Mouse (Mus musculus) forebrain, postnatal 0 days (tissue): ENCODE measurements around the gene Cog8. TPM values are rescaled to one million over a fixed set of nuclear protein-coding genes. Genes with fewer than 3 reads are reported as not detected.
A peak's percentile ranks its signal among the peaks of the same experiment; 100 is the strongest.
"Not testable (repeated sequence)": the region's sequence is repeated elsewhere in the genome, so short reads cannot be mapped to it uniquely, and the experiment has no call there.

ENCODE experiments used
- ATAC-seq: fragments of 200-750 bp; cut with Nextera tagmentation; 2 replicates; pipeline ENCODE4 v1.8.0; 2017; ENCODE audit warnings: mild to moderate bottlenecking, moderate library complexity
- DNase-seq: peaks from one replicate; pipeline ENCODE4 v3.0.0-alpha.2; 2015
- H3K27ac ChIP-seq: fragments of 300-500 bp; sonication (generic); 2 replicates; pipeline ENCODE4 v1.5.1; 2014; ENCODE audit warnings: low read depth, mild to moderate bottlenecking, antibody characterized with exemption, low read length, moderate library complexity, mixed read lengths
- H3K27me3 ChIP-seq: fragments of 300-500 bp; sonication (generic); 2 replicates; pipeline ENCODE4 v1.6.1; 2014; ENCODE audit warnings: mild to moderate bottlenecking, low read length, mixed read lengths; ENCODE audit not compliant: insufficient read depth
- H3K36me3 ChIP-seq: fragments of 300-500 bp; sonication (generic); 2 replicates; pipeline ENCODE4 v1.6.1; 2014; ENCODE audit warnings: mild to moderate bottlenecking, moderate library complexity; ENCODE audit not compliant: insufficient read depth
- H3K4me1 ChIP-seq: fragments of 300-500 bp; sonication (generic); 2 replicates; pipeline ENCODE4 v1.6.1; 2014; ENCODE audit warnings: antibody characterized with exemption; ENCODE audit not compliant: insufficient read depth
- H3K4me2 ChIP-seq: fragments of 300-500 bp; sonication (generic); 2 replicates; pipeline ENCODE4 v1.6.1; 2014; ENCODE audit warnings: low read depth, mild to moderate bottlenecking, moderate library complexity
- H3K4me3 ChIP-seq: fragments of 300-500 bp; sonication (generic); 2 replicates; pipeline ENCODE4 v1.5.1; 2014; ENCODE audit warnings: low read depth, low read length, mixed read lengths
- H3K9ac ChIP-seq: fragments of 300-500 bp; sonication (generic); 2 replicates; pipeline ENCODE4 v1.6.1; 2014; ENCODE audit warnings: mild to moderate bottlenecking
- H3K9me3 ChIP-seq: fragments of 300-500 bp; sonication (generic); 2 replicates; pipeline ENCODE4 v1.6.1; 2016; ENCODE audit warnings: low read length
- CTCF ChIP-seq: sonication (generic); IDR thresholded peaks from 2 replicates; pipeline ENCODE4 v1.5.1; 2016; ENCODE audit warnings: antibody characterized with exemption, control low read depth, low read depth
- WGBS: fragments of 180-500 bp; shearing (Covaris S2); extraction: QIAGEN DNeasy Blood & Tissue Kit; methylation state at CpG from one replicate; pipeline ENCODE4 v1.1.7; 2014; 5-methylcytosine and 5-hydroxymethylcytosine counted together
- polyA plus RNA-seq: library from polyadenylated mRNA; unstranded; fragments of >200 nt; fragmentation: Nextera tagmentation; extraction: Ambion mirVana; gene quantifications from 2 replicates; pipeline ENCODE4 v1.2.1, GENCODE M21; 2015
- total RNA-seq: library from RNA; depleted of rRNA; stranded (reverse); fragments of >200 nt; gene quantifications from 2 replicates; pipeline ENCODE4 v1.2.3, GENCODE M21; 2014

The Cog8 gene
- total and polyA plus RNA-seq, 2 experiments from 2014 or later, result 33.2 to 61.3 TPM

DNA sequence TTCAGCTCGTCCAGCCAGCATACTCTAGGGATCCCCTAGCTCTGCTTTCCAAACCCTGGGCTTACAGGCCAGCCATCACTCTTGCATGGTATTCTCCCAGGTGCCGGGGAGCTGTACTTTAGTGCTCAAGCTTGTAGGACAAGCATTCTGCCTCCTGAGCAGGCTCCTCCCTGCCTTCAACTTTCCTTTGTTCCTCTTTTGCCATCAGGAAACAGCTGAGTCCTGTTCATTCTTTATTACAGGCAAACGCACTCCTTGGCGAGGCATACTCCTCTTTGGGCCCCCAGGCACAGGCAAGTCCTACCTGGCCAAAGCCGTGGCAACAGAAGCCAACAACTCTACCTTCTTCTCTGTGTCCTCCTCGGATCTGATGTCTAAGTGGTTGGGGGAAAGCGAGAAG, 15.9 kb downstream of the Cog8 start:
- no peaks in the 10 kb centered on the region for H3K9me3 ChIP-seq
- ATAC-seq (no peak), DNase-seq (no peak)
- no peaks in the 10 kb centered on the region for H3K27me3 ChIP-seq
- no peak overlapping the region for H3K9ac ChIP-seq
- no peak overlapping the region for H3K4me2 ChIP-seq
- TF ChIP-seq CTCF, result no peak
- no peak overlapping the region for H3K27ac ChIP-seq
- WGBS, result 83% methylated on average over 7 of the region's 7 CpGs
- H3K4me3 ChIP-seq, result no peak overlapping the region
- peaks cover 85% of the 10 kb centered on the region for H3K36me3 ChIP-seq
- no peaks in the 10 kb centered on the region for H3K4me1 ChIP-seq

DNA sequence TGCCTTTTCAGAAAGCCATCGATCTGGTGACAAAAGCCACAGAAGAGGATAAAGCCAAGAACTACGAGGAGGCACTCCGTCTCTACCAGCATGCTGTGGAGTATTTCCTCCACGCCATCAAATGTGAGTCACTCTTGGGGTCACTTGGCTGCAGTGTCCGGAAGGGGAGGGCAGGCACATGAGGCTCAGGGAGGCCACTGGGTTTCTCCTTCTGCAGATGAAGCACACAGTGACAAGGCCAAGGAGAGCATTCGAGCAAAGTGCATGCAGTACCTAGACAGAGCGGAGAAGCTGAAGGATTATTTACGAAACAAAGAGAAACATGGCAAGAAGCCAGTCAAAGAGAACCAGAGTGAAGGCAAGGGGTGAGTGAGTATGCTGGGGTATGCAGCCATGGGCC, 19.9 kb downstream of the Cog8 start:
- H3K27me3 ChIP-seq, result no peaks in the 10 kb centered on the region
- DNase-seq (no peak), ATAC-seq (no peak)
- H3K4me3 ChIP-seq, result no peak overlapping the region
- no peaks in the 10 kb centered on the region for H3K9me3 ChIP-seq
- H3K4me1 ChIP-seq, result peaks cover 12% of the 10 kb centered on the region
- 82% methylated on average over 8 of the region's 8 CpGs for WGBS
- H3K27ac ChIP-seq, result no peak overlapping the region
- TF ChIP-seq CTCF, result no peak
- no peak overlapping the region for H3K4me2 ChIP-seq
- H3K9ac ChIP-seq, result no peak overlapping the region
- H3K36me3 ChIP-seq, result peaks cover 45% of the 10 kb centered on the region

DNA sequence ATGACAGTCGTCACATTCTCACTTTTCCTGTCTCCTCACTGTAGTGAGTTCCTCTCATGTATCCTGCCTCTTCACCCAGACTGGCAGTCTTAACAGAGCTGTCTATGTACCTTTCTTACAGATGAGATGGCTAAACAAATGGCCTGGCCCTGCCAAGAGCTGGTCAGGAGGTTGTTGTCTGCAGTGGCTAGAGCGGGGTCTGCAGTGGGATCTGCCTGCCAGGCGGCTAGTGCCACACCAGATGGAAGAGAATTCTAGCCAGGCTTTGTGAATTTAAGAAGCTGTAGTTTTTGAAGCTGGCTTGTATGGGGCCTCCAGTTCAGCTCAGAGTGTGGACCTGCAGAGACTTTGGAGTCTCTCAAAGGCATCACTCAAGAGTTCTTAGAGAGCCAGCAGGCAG, 20.8 kb downstream of the Cog8 start:
- no peak for TF ChIP-seq CTCF
- H3K4me3 ChIP-seq, result no peak overlapping the region
- DNase-seq (no peak), ATAC-seq (no peak)
- WGBS, result 76% methylated on average over 3 of the region's 3 CpGs
- H3K36me3 ChIP-seq, result peaks cover 35% of the 10 kb centered on the region
- H3K27me3 ChIP-seq, result no peaks in the 10 kb centered on the region
- no peak overlapping the region for H3K4me2 ChIP-seq
- H3K4me1 ChIP-seq, result peaks cover 12% of the 10 kb centered on the region
- H3K27ac ChIP-seq, result no peak overlapping the region
- no peaks in the 10 kb centered on the region for H3K9me3 ChIP-seq
- no peak overlapping the region for H3K9ac ChIP-seq

DNA sequence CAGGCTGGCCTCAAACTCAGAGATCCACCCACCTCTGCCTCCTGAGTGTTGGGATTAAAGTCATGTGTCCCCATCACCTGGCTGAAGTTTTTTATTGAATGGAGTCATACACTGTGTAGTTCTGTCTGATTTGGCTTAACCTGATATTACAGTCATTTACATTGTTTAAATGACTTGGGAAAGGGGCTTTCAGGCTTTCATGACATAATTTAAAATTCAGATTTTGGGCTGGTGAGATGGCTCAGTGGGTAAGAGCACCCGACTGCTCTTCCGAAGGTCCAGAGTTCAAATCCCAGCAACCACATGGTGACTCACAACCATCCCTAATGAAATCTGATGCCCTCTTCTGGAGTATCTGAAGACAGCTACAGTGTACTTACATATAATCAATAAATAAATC, 22.9 kb downstream of the Cog8 start:
- not testable (repeated sequence) for DNase-seq
- 87% methylated on average over 2 of the region's 2 CpGs for WGBS

DNA sequence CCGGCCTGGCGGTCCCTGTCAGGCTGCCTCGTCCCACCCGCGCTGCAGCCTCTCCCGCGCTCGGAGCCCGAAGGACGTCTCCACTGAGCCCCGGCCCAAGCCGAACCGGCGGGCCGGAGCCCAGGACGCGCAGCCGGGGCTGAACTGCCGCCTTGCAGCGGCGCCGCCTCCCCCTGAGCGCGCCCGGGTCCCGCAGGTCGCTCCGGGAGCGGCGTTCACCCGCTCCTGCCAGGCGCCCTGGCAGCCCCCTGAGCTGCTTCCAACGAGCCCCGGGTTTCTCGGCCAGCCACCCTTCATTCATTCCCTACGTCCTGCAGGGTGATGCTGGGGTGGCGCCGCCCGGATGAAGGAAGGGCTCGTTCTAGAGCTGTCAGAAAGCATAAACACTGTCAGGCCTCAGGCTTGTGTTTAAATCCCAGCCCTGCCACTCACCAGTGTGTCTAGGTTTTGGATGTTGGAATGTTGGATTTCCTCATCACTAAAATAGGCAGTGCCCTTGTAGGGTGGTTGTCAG, 24.9 kb downstream of the Cog8 start:
- no peak for TF ChIP-seq CTCF
- Histone ChIP-seq H3K4me1 (peaks cover 12% of the 10 kb centered on the region), H3K4me3 (peak overlapping the region; percentile 98), H3K4me2 (peak overlapping the region; percentile 74), H3K36me3 (peaks cover 8% of the 10 kb centered on the region; the same call in 1 of the 2 replicates), H3K9ac (peak overlapping the region; percentile 97), H3K27ac (peak overlapping the region; percentile 83), H3K9me3 (no peaks in the 10 kb centered on the region), H3K27me3 (no peaks in the 10 kb centered on the region)
- DNase-seq (no peak), ATAC-seq (peak; percentile 50)
- WGBS, result 1% methylated on average over 38 of the region's 40 CpGs

More for the DNA sequence above, 22.9 kb downstream of the Cog8 start:
- not testable (repeated sequence) for H3K9ac ChIP-seq, H3K4me3 ChIP-seq, ATAC-seq, H3K4me2 ChIP-seq, H3K9me3 ChIP-seq, H3K27me3 ChIP-seq, H3K27ac ChIP-seq
- peaks cover 12% of the 10 kb centered on the region for H3K4me1 ChIP-seq
- H3K36me3 ChIP-seq, result peaks cover 16% of the 10 kb centered on the region

DNA sequence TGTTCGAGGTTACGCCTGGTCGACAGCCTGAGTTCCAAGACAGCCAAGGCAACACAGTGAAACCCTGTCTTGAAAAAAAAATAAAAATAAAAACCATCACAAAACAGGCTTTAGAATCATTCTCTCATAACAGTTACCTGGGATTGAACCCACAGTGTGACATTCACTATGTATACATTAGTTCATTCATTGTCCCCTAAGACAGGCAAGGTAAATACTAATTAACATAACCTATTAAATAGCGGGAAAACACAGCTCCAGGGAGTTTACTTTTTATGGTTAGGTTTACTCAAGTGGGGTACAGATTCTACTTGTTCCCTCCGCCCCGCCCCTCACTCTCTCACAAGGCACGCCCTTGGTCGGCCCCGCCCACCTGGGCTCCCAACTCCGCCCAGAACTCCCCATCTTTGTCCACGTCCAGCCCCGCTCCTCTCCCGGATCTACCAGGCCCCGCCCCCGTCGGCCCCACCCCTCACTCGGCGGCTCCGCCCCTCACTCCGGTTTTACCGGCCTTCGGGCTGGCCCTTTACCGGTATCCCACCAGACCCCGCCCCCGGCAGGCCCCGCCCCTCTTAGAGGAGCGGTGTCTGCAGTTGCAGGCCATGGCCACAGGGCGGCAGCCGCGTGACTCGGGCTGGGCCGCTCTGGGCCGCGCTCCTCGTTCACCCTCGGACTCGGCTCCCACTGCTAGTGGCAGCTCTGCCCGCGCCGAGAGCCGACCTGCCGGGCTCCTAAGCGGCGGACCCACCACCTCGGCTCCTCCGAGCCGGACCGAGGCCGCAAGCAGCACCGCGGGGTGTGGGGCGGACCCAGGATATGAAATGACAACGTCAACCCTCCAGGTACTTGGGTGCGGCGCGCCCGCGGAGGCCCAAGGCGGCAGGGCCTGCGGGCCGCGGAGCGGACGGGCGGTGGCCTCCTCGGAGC, 25.6 kb downstream of the Cog8 start, which contains the start of gene Vps4a:
TSS of gene Vps4a (plus strand) at position 573 of the 927 bp plus-strand sequence.
- peak; percentile 90 for TF ChIP-seq CTCF
- ATAC-seq (peak; percentile 98), DNase-seq (peak; percentile 96)
- Histone ChIP-seq H3K9me3 (no peaks in the 10 kb centered on the region), H3K4me3 (peak within 1 kb of the TSS; percentile 98), H3K4me1 (peaks cover 12% of the 10 kb centered on the region), H3K9ac (peak within 1 kb of the TSS; percentile 97), H3K27me3 (no peaks in the 10 kb centered on the region), H3K4me2 (peak within 1 kb of the TSS; percentile 74), H3K27ac (peak within 1 kb of the TSS; percentile 83), H3K36me3 (peaks cover under 1% of the 10 kb centered on the region; the same call in 1 of the 2 replicates)
- WGBS, result 5% methylated on average over 58 of the region's 66 CpGs

DNA sequence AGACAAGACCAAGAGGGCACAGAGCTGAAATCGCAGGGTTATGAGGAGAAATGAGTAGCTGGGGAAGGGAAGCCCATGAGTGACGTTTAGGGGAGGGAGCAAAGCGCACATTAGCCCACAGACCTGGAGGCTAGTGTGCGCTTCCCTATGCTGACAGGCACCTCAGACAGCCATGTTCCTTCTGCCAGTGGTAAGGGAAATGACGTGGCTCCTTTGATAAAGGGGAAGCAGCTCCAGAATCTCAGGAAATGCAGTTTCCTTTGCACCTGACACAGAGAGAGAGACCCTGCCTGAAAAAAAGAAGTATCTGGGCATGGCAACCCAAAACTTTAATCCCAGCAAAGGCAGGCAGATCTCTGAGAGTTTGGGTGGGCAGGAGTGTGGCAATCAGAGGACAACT, 26.4 kb downstream of the Cog8 start:
- Histone ChIP-seq H3K9ac (no peak overlapping the region), H3K4me3 (no peak overlapping the region), H3K27me3 (no peaks in the 10 kb centered on the region), H3K27ac (no peak overlapping the region), H3K9me3 (no peaks in the 10 kb centered on the region), H3K4me2 (no peak overlapping the region), H3K36me3 (no peaks in the 10 kb centered on the region), H3K4me1 (peaks cover 12% of the 10 kb centered on the region)
- TF ChIP-seq CTCF, result no peak
- 71% methylated on average over 5 of the region's 5 CpGs for WGBS
- DNase-seq (no peak), ATAC-seq (no peak)
